Mouse (Mus musculus): ENCODE data around the gene Scube1. TPM values are rescaled to one million over a fixed set of nuclear protein-coding genes. Genes with fewer than 3 reads are reported as not detected.

The Scube1 gene
- total and polyA plus RNA-seq, 2 experiments from 2014 or later = 1.9 to 4.3 TPM

DNA sequence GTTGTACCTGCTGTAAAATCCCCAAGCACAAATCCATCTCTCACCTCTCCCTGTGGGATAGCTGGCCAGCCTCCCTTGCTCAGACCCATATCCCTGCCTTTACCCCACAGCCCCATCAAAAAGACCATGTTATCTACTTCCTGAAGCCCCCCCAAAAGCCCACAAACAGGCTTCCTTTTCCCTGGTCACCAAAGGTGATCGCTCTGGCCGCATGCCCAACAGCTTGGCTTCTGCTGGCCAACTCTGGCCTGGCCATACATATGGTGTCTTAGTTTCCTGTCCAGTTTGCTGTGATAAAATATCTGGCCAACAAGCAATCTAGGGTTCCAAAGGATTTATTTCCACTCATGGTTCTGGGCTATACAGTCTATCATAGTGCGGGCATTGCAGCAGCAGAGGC lies 38.9 kb downstream of the Scube1 start:
- Histone ChIP-seq H3K27ac (ENCODE audit: low read depth) (no peak overlapping the region), H3K4me3 (ENCODE audit: low read depth, low read length) (no peak overlapping the region), H3K9me3 (replicated peaks; ENCODE audit: control insufficient read depth, low read length) (no peaks in the 10 kb centered on the region), H3K27me3 (ENCODE audit: control insufficient read depth, insufficient read depth, low read length) (0 out of 2 replicates have a peak, but pooled peaks cover 7% of the 10 kb centered on the region), H3K36me3 (replicated peaks; ENCODE audit: control insufficient read depth, insufficient read depth, low read length) (no peaks in the 10 kb centered on the region), H3K9ac (replicated peaks; ENCODE audit: low read depth, low read length) (no peak overlapping the region), H3K4me2 (ENCODE audit: low read depth, low read length) (no peak overlapping the region), H3K4me1 (ENCODE audit: control insufficient read depth, insufficient read depth) (peaks cover 4% of the 10 kb centered on the region)
- TF ChIP-seq CTCF (IDR thresholded peaks at IDR 0.05; ENCODE audit: low read depth) (no peak), EP300 (IDR thresholded peaks at IDR 0.05; ENCODE audit: low read depth) (no peak)
- DNase-seq (ENCODE audit: low spot score) (no peak), ATAC-seq (ENCODE audit: insufficient read depth, low read depth) (no peak)
- WGBS = 91% methylated on average over 3 of the region's 3 CpGs

DNA sequence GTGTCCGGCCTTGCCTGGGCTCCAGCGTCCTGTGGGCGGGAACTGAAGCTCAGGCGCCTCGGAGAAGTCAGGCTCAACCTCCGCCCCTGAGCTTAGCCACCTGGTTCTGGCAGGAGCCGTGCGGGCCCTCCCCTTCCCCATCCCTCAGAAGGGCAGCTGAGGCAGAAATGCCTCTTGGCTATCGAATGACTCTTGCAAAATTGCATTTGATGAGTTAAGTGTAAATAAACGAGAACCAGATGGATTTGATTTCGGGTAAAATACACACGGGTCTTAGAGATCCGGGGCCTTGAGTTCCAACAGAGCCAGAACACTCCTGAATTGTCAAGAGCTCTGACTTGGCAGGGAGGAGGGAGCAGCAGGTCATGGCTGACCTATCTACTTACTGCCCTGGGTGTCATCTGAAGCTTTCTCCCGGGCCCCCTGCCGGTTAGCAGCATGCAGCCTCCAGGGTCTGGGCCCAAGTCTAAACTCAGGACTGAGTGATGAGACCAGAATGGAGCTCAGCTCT lies 41.7 kb downstream of the Scube1 start:
- H3K4me3 ChIP-seq (ENCODE audit: low read depth, low read length) = no peak overlapping the region
- H3K36me3 ChIP-seq (replicated peaks; ENCODE audit: control insufficient read depth, insufficient read depth, low read length) = no peaks in the 10 kb centered on the region
- no peak overlapping the region for H3K4me2 ChIP-seq (ENCODE audit: low read depth, low read length)
- no peak for ATAC-seq (ENCODE audit: insufficient read depth, low read depth)
- no peak overlapping the region for H3K9ac ChIP-seq (replicated peaks; ENCODE audit: low read depth, low read length)
- no peak overlapping the region for H3K27ac ChIP-seq (ENCODE audit: low read depth)
- TF ChIP-seq EP300 (IDR thresholded peaks at IDR 0.05; ENCODE audit: low read depth) = no peak
- no peak for TF ChIP-seq CTCF (IDR thresholded peaks at IDR 0.05; ENCODE audit: low read depth)
- no peak for DNase-seq (ENCODE audit: low spot score)
- peaks cover 27% of the 10 kb centered on the region; the same call in 1 of the 2 replicates for H3K27me3 ChIP-seq (ENCODE audit: control insufficient read depth, insufficient read depth, low read length)
- peaks cover 3% of the 10 kb centered on the region; the same call in 1 of the 2 replicates for H3K4me1 ChIP-seq (ENCODE audit: control insufficient read depth, insufficient read depth)
- WGBS = 54% methylated on average over 15 of the region's 15 CpGs
- H3K9me3 ChIP-seq (replicated peaks; ENCODE audit: control insufficient read depth, low read length) = no peaks in the 10 kb centered on the region

DNA sequence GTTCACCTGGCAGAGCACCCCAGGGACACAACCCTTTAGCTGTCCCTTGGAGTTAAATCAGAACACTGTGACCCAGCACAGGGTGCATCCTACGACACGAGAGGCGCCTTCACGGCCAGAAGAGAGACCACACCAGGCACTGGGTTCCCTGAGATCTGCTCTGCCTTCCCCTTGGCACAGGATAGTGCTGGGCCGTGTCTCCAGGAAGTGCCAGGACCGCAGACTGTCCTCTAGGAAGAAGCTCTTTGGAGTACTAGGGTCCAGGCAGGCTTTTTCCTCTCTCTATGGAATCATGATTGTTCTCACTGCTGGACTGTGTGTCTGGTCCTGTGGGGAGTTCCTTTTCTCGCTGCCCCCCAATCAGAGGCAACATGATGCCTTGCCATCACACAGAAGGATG lies 44.5 kb downstream of the Scube1 start:
- Histone ChIP-seq H3K4me1 (ENCODE audit: control insufficient read depth, insufficient read depth) (peaks cover 16% of the 10 kb centered on the region), H3K9me3 (replicated peaks; ENCODE audit: control insufficient read depth, low read length) (no peaks in the 10 kb centered on the region), H3K27ac (ENCODE audit: low read depth) (no peak overlapping the region), H3K4me2 (ENCODE audit: low read depth, low read length) (no peak overlapping the region), H3K4me3 (ENCODE audit: low read depth, low read length) (no peak overlapping the region), H3K9ac (replicated peaks; ENCODE audit: low read depth, low read length) (no peak overlapping the region), H3K27me3 (ENCODE audit: control insufficient read depth, insufficient read depth, low read length) (peaks cover 27% of the 10 kb centered on the region; the same call in 1 of the 2 replicates), H3K36me3 (replicated peaks; ENCODE audit: control insufficient read depth, insufficient read depth, low read length) (no peaks in the 10 kb centered on the region)
- ATAC-seq (ENCODE audit: insufficient read depth, low read depth) = no peak
- WGBS = 82% methylated on average over 7 of the region's 7 CpGs
- TF ChIP-seq CTCF (IDR thresholded peaks at IDR 0.05; ENCODE audit: low read depth) = no peak
- no peak for TF ChIP-seq EP300 (IDR thresholded peaks at IDR 0.05; ENCODE audit: low read depth)
- no peak for DNase-seq (ENCODE audit: low spot score)

- no peak for ATAC-seq (ENCODE audit: insufficient read depth, low read depth)
- peaks cover 16% of the 10 kb centered on the region for H3K4me1 ChIP-seq (ENCODE audit: control insufficient read depth, insufficient read depth)
These were observed 45.1 kb downstream of the Scube1 start for GRCm38 (mm10) chr15:83679729-83680128.

DNA sequence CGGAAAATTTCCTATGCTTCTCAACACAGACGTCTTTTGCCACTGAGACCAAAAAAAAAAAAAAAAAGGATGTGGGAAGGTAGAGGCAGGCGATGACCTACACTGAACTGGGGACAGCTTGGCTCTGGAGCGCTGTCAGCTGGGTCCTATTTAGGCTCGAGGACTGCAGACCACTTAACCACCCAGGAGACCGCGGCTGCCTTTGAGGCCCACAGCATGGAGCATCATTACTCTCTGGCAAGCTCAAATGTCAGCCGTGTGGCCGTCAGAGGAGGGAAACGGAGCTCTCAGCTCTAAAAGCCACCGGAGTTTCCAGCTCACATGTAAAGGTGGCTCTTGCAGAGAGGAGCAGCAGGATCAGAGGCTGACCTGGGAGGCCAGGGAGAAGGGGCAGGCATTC lies 46.2 kb downstream of the Scube1 start:
- H3K27me3 ChIP-seq (ENCODE audit: control insufficient read depth, insufficient read depth, low read length) = peaks cover 27% of the 10 kb centered on the region; the same call in 1 of the 2 replicates
- H3K27ac ChIP-seq (ENCODE audit: low read depth) = no peak overlapping the region
- DNase-seq (ENCODE audit: low spot score) (no peak), ATAC-seq (ENCODE audit: insufficient read depth, low read depth) (no peak)
- H3K4me3 ChIP-seq (ENCODE audit: low read depth, low read length) = no peak overlapping the region
- TF ChIP-seq CTCF (IDR thresholded peaks at IDR 0.05; ENCODE audit: low read depth) (no peak), EP300 (IDR thresholded peaks at IDR 0.05; ENCODE audit: low read depth) (no peak)
- H3K9ac ChIP-seq (replicated peaks; ENCODE audit: low read depth, low read length) = no peak overlapping the region
- no peak overlapping the region for H3K4me2 ChIP-seq (ENCODE audit: low read depth, low read length)
- WGBS = 17% methylated on average over 11 of the region's 11 CpGs
- H3K4me1 ChIP-seq (ENCODE audit: control insufficient read depth, insufficient read depth) = peaks cover 16% of the 10 kb centered on the region
- no peaks in the 10 kb centered on the region for H3K36me3 ChIP-seq (replicated peaks; ENCODE audit: control insufficient read depth, insufficient read depth, low read length)
- no peaks in the 10 kb centered on the region for H3K9me3 ChIP-seq (replicated peaks; ENCODE audit: control insufficient read depth, low read length)

More at GRCm38 (mm10) chr15:83679729-83680128, 45.1 kb downstream of the Scube1 start:
- WGBS = 69% methylated on average over 5 of the region's 5 CpGs
- no peak overlapping the region for H3K9ac ChIP-seq (replicated peaks; ENCODE audit: low read depth, low read length)
- no peak for DNase-seq (ENCODE audit: low spot score)
- H3K4me2 ChIP-seq (ENCODE audit: low read depth, low read length) = no peak overlapping the region
- TF ChIP-seq CTCF (IDR thresholded peaks at IDR 0.05; ENCODE audit: low read depth) (no peak), EP300 (IDR thresholded peaks at IDR 0.05; ENCODE audit: low read depth) (no peak)
- no peaks in the 10 kb centered on the region for H3K36me3 ChIP-seq (replicated peaks; ENCODE audit: control insufficient read depth, insufficient read depth, low read length)
- no peak overlapping the region for H3K27ac ChIP-seq (ENCODE audit: low read depth)
- peaks cover 27% of the 10 kb centered on the region; the same call in 1 of the 2 replicates for H3K27me3 ChIP-seq (ENCODE audit: control insufficient read depth, insufficient read depth, low read length)
- H3K9me3 ChIP-seq (replicated peaks; ENCODE audit: control insufficient read depth, low read length) = no peaks in the 10 kb centered on the region
- no peak overlapping the region for H3K4me3 ChIP-seq (ENCODE audit: low read depth, low read length)

- Histone ChIP-seq H3K27me3 (ENCODE audit: control insufficient read depth, insufficient read depth, low read length) (peaks cover 27% of the 10 kb centered on the region; the same call in 1 of the 2 replicates), H3K9ac (replicated peaks; ENCODE audit: low read depth, low read length) (no peak overlapping the region), H3K9me3 (replicated peaks; ENCODE audit: control insufficient read depth, low read length) (no peaks in the 10 kb centered on the region), H3K4me3 (ENCODE audit: low read depth, low read length) (no peak overlapping the region), H3K4me2 (ENCODE audit: low read depth, low read length) (no peak overlapping the region), H3K27ac (ENCODE audit: low read depth) (no peak overlapping the region), H3K4me1 (ENCODE audit: control insufficient read depth, insufficient read depth) (peaks cover 16% of the 10 kb centered on the region), H3K36me3 (replicated peaks; ENCODE audit: control insufficient read depth, insufficient read depth, low read length) (no peaks in the 10 kb centered on the region)
- TF ChIP-seq EP300 (IDR thresholded peaks at IDR 0.05; ENCODE audit: low read depth) (no peak), CTCF (IDR thresholded peaks at IDR 0.05; ENCODE audit: low read depth) (no peak)
- no peak for ATAC-seq (ENCODE audit: insufficient read depth, low read depth)
- DNase-seq (ENCODE audit: low spot score) = no peak
- 20% methylated on average over 7 of the region's 7 CpGs for WGBS
These were observed 46.7 kb downstream of the Scube1 start for GRCm38 (mm10) chr15:83678089-83678488.
